Mouse (Mus musculus) liver, embryonic 13.5 days (tissue): ENCODE measurements around the gene 2900011O08Rik. TPM values are rescaled to one million over a fixed set of nuclear protein-coding genes. Genes with fewer than 3 reads are reported as not detected.

ENCODE experiments used
- ATAC-seq: fragments of 200-750 bp; cut with Nextera tagmentation; 2 replicates; pipeline ENCODE4 v1.8.0; 2017; ENCODE audit warnings: low read depth, mild to moderate bottlenecking, moderate number of reproducible peaks, moderate library complexity
- DNase-seq: peaks from one replicate; pipeline ENCODE4 v3.0.0; 2022
- H3K27ac ChIP-seq: fragments of 300-500 bp; sonication (generic); 2 replicates; pipeline ENCODE4 v1.5.1; 2015; ENCODE audit warnings: moderate library complexity, mild to moderate bottlenecking, inconsistent platforms
- H3K27me3 ChIP-seq: fragments of 300-500 bp; sonication (generic); 2 replicates; pipeline ENCODE4 v1.6.1; 2015; ENCODE audit warnings: mild to moderate bottlenecking, inconsistent platforms
- H3K36me3 ChIP-seq: fragments of 300-500 bp; sonication (generic); 2 replicates; pipeline ENCODE4 v1.6.1; 2015; ENCODE audit warnings: mild to moderate bottlenecking, inconsistent platforms
- H3K4me1 ChIP-seq: fragments of 300-500 bp; sonication (generic); replicated peaks from 2 replicates; pipeline ENCODE4 v1.6.1; 2015; ENCODE audit warnings: inconsistent platforms
- H3K4me2 ChIP-seq: fragments of 300-500 bp; sonication (generic); 2 replicates; pipeline ENCODE4 v1.6.1; 2015; ENCODE audit warnings: inconsistent platforms, mild to moderate bottlenecking, moderate library complexity
- H3K4me3 ChIP-seq: fragments of 300-500 bp; sonication (generic); replicated peaks from 2 replicates; pipeline ENCODE4 v1.5.1; 2015; ENCODE audit warnings: mild to moderate bottlenecking, inconsistent platforms
- H3K9ac ChIP-seq: fragments of 300-500 bp; sonication (generic); 2 replicates; pipeline ENCODE4 v1.6.1; 2015; ENCODE audit warnings: mild to moderate bottlenecking, inconsistent platforms
- H3K9me3 ChIP-seq: fragments of 300-500 bp; sonication (generic); replicated peaks from 2 replicates; pipeline ENCODE4 v1.6.1; 2016; ENCODE audit warnings: inconsistent platforms
- WGBS: fragments of 180-500 bp; shearing (Covaris S2); methylation state at CpG from one replicate; pipeline ENCODE4 v1.1.7; 2015; ENCODE audit not compliant: insufficient replicate concordance; 5-methylcytosine and 5-hydroxymethylcytosine counted together
- polyA plus RNA-seq: library from polyadenylated mRNA; unstranded; fragments of >200 nt; fragmentation: Nextera tagmentation; extraction: Ambion mirVana; gene quantifications from 2 replicates; pipeline ENCODE4 v1.2.1, GENCODE M21; 2015

Gene 2900011O08Rik
- polyA plus RNA-seq, 1 experiment from 2014 or later: 0.10 TPM

- DNase-seq: no peak
- Histone ChIP-seq H3K27me3 (no peaks in the 10 kb centered on the region), H3K36me3 (no peaks in the 10 kb centered on the region), H3K4me3 (no peak overlapping the region), H3K9me3 (no peaks in the 10 kb centered on the region), H3K9ac (no peak overlapping the region), H3K4me1 (0 out of 2 replicates have a peak, but pooled peaks cover 3% of the 10 kb centered on the region), H3K4me2 (no peak overlapping the region), H3K27ac (no peak overlapping the region)
- ATAC-seq: no peak
- WGBS: 35% methylated on average over 4 of the region's 4 CpGs
Measured at GRCm38 (mm10) chr16:14005266-14005665, 18.9 kb downstream of the 2900011O08Rik start.

GRCm38 (mm10) chr16:14008081-14008480 lies 21.7 kb downstream of the 2900011O08Rik start:
- H3K9me3 ChIP-seq: no peaks in the 10 kb centered on the region
- no peaks in the 10 kb centered on the region for H3K27me3 ChIP-seq
- WGBS: 62% methylated on average over 2 of the region's 2 CpGs
- DNase-seq (no peak), ATAC-seq (no peak)
- H3K4me3 ChIP-seq: no peak overlapping the region
- H3K9ac ChIP-seq: no peak overlapping the region
- no peak overlapping the region for H3K27ac ChIP-seq
- 0 out of 2 replicates have a peak, but pooled peaks cover 3% of the 10 kb centered on the region for H3K4me1 ChIP-seq
- H3K4me2 ChIP-seq: no peak overlapping the region
- no peaks in the 10 kb centered on the region for H3K36me3 ChIP-seq

- H3K27ac ChIP-seq: no peak overlapping the region
- H3K9ac ChIP-seq: no peak overlapping the region
- no peak overlapping the region for H3K4me3 ChIP-seq
- no peaks in the 10 kb centered on the region for H3K9me3 ChIP-seq
- H3K36me3 ChIP-seq: no peaks in the 10 kb centered on the region
- DNase-seq (no peak), ATAC-seq (no peak)
- H3K4me1 ChIP-seq: 0 out of 2 replicates have a peak, but pooled peaks cover 3% of the 10 kb centered on the region
- H3K27me3 ChIP-seq: no peaks in the 10 kb centered on the region
- no peak overlapping the region for H3K4me2 ChIP-seq
Measured at GRCm38 (mm10) chr16:14008708-14009107, 22.3 kb downstream of the 2900011O08Rik start.

- DNase-seq (no peak), ATAC-seq (no peak)
- Histone ChIP-seq H3K9ac (no peak overlapping the region), H3K27me3 (no peaks in the 10 kb centered on the region), H3K4me3 (no peak overlapping the region), H3K27ac (no peak overlapping the region), H3K4me1 (no peaks in the 10 kb centered on the region), H3K36me3 (no peaks in the 10 kb centered on the region), H3K4me2 (no peak overlapping the region), H3K9me3 (no peaks in the 10 kb centered on the region)
- WGBS: 75% methylated on average over 4 of the region's 4 CpGs
Measured at GRCm38 (mm10) chr16:14009966-14010365, 23.6 kb downstream of the 2900011O08Rik start.

- no peak for DNase-seq
- WGBS: 74% methylated on average over 8 of the region's 8 CpGs
Measured at GRCm38 (mm10) chr16:14017306-14017705, 30.9 kb downstream of the 2900011O08Rik start.

GRCm38 (mm10) chr16:14021166-14021822 lies 34.9 kb downstream of the 2900011O08Rik start:
- no peaks in the 10 kb centered on the region for H3K36me3 ChIP-seq
- no peaks in the 10 kb centered on the region for H3K9me3 ChIP-seq
- DNase-seq: no peak
- 44% methylated on average over 3 of the region's 3 CpGs for WGBS
- H3K4me1 ChIP-seq: no peaks in the 10 kb centered on the region
- no peak for ATAC-seq
- no peaks in the 10 kb centered on the region for H3K27me3 ChIP-seq
- no peak overlapping the region for H3K4me3 ChIP-seq
- no peak overlapping the region for H3K9ac ChIP-seq
- H3K4me2 ChIP-seq: no peak overlapping the region
- H3K27ac ChIP-seq: no peak overlapping the region

More at GRCm38 (mm10) chr16:14017306-14017705, 30.9 kb downstream of the 2900011O08Rik start:
- H3K4me2 ChIP-seq: no peak overlapping the region
- no peaks in the 10 kb centered on the region for H3K27me3 ChIP-seq
- H3K4me1 ChIP-seq: no peaks in the 10 kb centered on the region
- no peaks in the 10 kb centered on the region for H3K36me3 ChIP-seq
- H3K9ac ChIP-seq: no peak overlapping the region
- ATAC-seq: no peak
- H3K4me3 ChIP-seq: no peak overlapping the region
- H3K27ac ChIP-seq: no peak overlapping the region
- no peaks in the 10 kb centered on the region for H3K9me3 ChIP-seq

- ATAC-seq (no peak), DNase-seq (no peak)
- no peak overlapping the region for H3K9ac ChIP-seq
- no peaks in the 10 kb centered on the region for H3K27me3 ChIP-seq
- H3K4me1 ChIP-seq: no peaks in the 10 kb centered on the region
- H3K4me3 ChIP-seq: no peak overlapping the region
- H3K9me3 ChIP-seq: no peaks in the 10 kb centered on the region
- no peak overlapping the region for H3K27ac ChIP-seq
- no peaks in the 10 kb centered on the region for H3K36me3 ChIP-seq
- H3K4me2 ChIP-seq: no peak overlapping the region
- 52% methylated on average over 2 of the region's 2 CpGs for WGBS
Measured at GRCm38 (mm10) chr16:14025091-14025990, 38.9 kb downstream of the 2900011O08Rik start.

GRCm38 (mm10) chr16:14029072-14029471 lies 42.7 kb downstream of the 2900011O08Rik start:
- no peaks in the 10 kb centered on the region for H3K9me3 ChIP-seq
- ATAC-seq (no peak), DNase-seq (no peak)
- H3K9ac ChIP-seq: no peak overlapping the region
- no peaks in the 10 kb centered on the region for H3K27me3 ChIP-seq
- no peak overlapping the region for H3K27ac ChIP-seq
- H3K36me3 ChIP-seq: no peaks in the 10 kb centered on the region
- WGBS: 36% methylated on average over 2 of the region's 2 CpGs
- H3K4me3 ChIP-seq: no peak overlapping the region
- H3K4me2 ChIP-seq: no peak overlapping the region
- no peaks in the 10 kb centered on the region for H3K4me1 ChIP-seq

- H3K27ac ChIP-seq: no peak overlapping the region
- no peaks in the 10 kb centered on the region for H3K4me1 ChIP-seq
- H3K9ac ChIP-seq: no peak overlapping the region
- no peaks in the 10 kb centered on the region for H3K27me3 ChIP-seq
- ATAC-seq (no peak), DNase-seq (no peak)
- no peaks in the 10 kb centered on the region for H3K36me3 ChIP-seq
- WGBS: 50% methylated on average over 2 of the region's 2 CpGs
- H3K4me2 ChIP-seq: no peak overlapping the region
- H3K9me3 ChIP-seq: no peaks in the 10 kb centered on the region
- no peak overlapping the region for H3K4me3 ChIP-seq
Measured at GRCm38 (mm10) chr16:14029851-14030250, 43.4 kb downstream of the 2900011O08Rik start.

GRCm38 (mm10) chr16:14030650-14031049 lies 44.2 kb downstream of the 2900011O08Rik start:
- Histone ChIP-seq H3K27ac (no peak overlapping the region), H3K9ac (no peak overlapping the region), H3K9me3 (no peaks in the 10 kb centered on the region), H3K27me3 (no peaks in the 10 kb centered on the region), H3K36me3 (no peaks in the 10 kb centered on the region), H3K4me1 (no peaks in the 10 kb centered on the region), H3K4me2 (no peak overlapping the region), H3K4me3 (no peak overlapping the region)
- 69% methylated on average over 4 of the region's 4 CpGs for WGBS
- DNase-seq: no peak
- no peak for ATAC-seq

- no peaks in the 10 kb centered on the region for H3K9me3 ChIP-seq
- no peaks in the 10 kb centered on the region for H3K27me3 ChIP-seq
- ATAC-seq (no peak), DNase-seq (no peak)
- H3K4me3 ChIP-seq: no peak overlapping the region
- H3K27ac ChIP-seq: no peak overlapping the region
- H3K4me1 ChIP-seq: no peaks in the 10 kb centered on the region
- no peak overlapping the region for H3K9ac ChIP-seq
- no peaks in the 10 kb centered on the region for H3K36me3 ChIP-seq
- H3K4me2 ChIP-seq: no peak overlapping the region
- WGBS: 59% methylated on average over 4 of the region's 4 CpGs
Measured at GRCm38 (mm10) chr16:14033076-14033475, 46.7 kb downstream of the 2900011O08Rik start.
